Mouse (Mus musculus): ENCODE data around the gene Kif24.

DNA sequence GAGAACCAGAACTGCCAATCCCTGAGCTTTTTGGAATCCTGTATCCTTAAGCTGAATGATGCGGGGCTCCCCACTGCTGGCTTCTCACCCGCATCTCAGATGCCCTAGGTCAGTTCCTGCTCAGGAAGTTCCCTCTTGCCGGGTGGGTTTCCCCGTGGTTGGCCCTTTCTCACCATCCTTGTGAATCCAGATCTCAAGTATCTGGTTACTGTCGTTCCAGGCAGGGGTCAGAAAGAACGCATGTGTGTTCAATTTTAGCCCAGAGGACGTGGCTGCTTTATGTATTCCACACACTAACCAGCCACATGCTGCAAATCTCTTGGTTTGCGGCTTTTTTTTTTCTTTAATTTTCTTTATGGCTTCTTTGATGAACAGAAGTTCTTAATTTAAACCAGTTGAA, 49.0 kb upstream of the Kif24 start:
- TF ChIP-seq CTCF (IDR thresholded peaks at IDR 0.05; ENCODE audit: control insufficient read depth, insufficient read depth, insufficient replicate concordance, low read depth, low read length): no peak
- TF ChIP-seq POLR2A (IDR thresholded peaks at IDR 0.05; ENCODE audit: control insufficient read depth, low read depth, low read length): no peak
